Mouse (Mus musculus) stomach, embryonic 14.5 days (tissue): ENCODE data around the gene Myo10. TPM values are rescaled to one million over a fixed set of nuclear protein-coding genes. Genes with fewer than 3 reads are reported as not detected.

ENCODE experiments used
- ATAC-seq: fragments of 200-750 bp; cut with Nextera tagmentation; 2 replicates; pipeline ENCODE4 v1.8.0; 2017; ENCODE audit warnings: low read depth, moderate TSS enrichment; ENCODE audit not compliant: insufficient number of reproducible peaks, insufficient read depth, low FRiP score
- H3K27ac ChIP-seq: fragments of 300-500 bp; sonication (generic); 2 replicates; pipeline ENCODE4 v1.5.1; 2014; ENCODE audit warnings: mild to moderate bottlenecking, low read length, moderate library complexity, mixed read lengths
- H3K27me3 ChIP-seq: fragments of 300-500 bp; sonication (generic); 2 replicates; pipeline ENCODE4 v1.6.1; 2014; ENCODE audit warnings: low read length, control low read depth, mixed read lengths; ENCODE audit not compliant: control insufficient read depth, insufficient read depth
- H3K36me3 ChIP-seq: fragments of 300-500 bp; sonication (generic); 2 replicates; pipeline ENCODE4 v1.6.1; 2014; ENCODE audit warnings: mild to moderate bottlenecking, control low read depth, low read length, moderate library complexity, mixed read lengths; ENCODE audit not compliant: control insufficient read depth, insufficient read depth
- H3K4me1 ChIP-seq: fragments of 300-500 bp; sonication (generic); 2 replicates; pipeline ENCODE4 v1.6.1; 2014; ENCODE audit warnings: low read length, control low read depth, mixed read lengths; ENCODE audit not compliant: control insufficient read depth, insufficient read depth
- H3K4me2 ChIP-seq: fragments of 300-500 bp; sonication (generic); replicated peaks from 2 replicates; pipeline ENCODE4 v1.6.1; 2014; ENCODE audit warnings: low read depth, low read length, control low read depth
- H3K4me3 ChIP-seq: fragments of 300-500 bp; sonication (generic); 2 replicates; pipeline ENCODE4 v1.5.1; 2014; ENCODE audit warnings: low read depth, low read length, control low read depth
- H3K9ac ChIP-seq: fragments of 300-500 bp; sonication (generic); replicated peaks from 2 replicates; pipeline ENCODE4 v1.6.1; 2014; ENCODE audit warnings: low read depth, mild to moderate bottlenecking, control low read depth, low read length, moderate library complexity, mixed read lengths
- H3K9me3 ChIP-seq: fragments of 300-500 bp; sonication (generic); 2 replicates; pipeline ENCODE4 v1.6.1; 2016; ENCODE audit warnings: low read depth, low read length, control low read depth; ENCODE audit not compliant: control insufficient read depth
- WGBS: fragments of 180-500 bp; shearing (Covaris S2); extraction: QIAGEN DNeasy Blood & Tissue Kit; methylation state at CpG from one replicate; pipeline ENCODE4 v1.1.7; 2014; 5-methylcytosine and 5-hydroxymethylcytosine counted together
- polyA plus RNA-seq: library from polyadenylated mRNA; unstranded; fragments of >200 nt; fragmentation: Nextera tagmentation; extraction: Ambion mirVana; gene quantifications from 2 replicates; pipeline ENCODE4 v1.2.1, GENCODE M21; 2014

The Myo10 gene
- polyA plus RNA-seq, 1 experiment from 2014 or later: 48.0 TPM

- no peaks in the 10 kb centered on the region; the same call in 1 of the 2 replicates for H3K36me3 ChIP-seq
- H3K4me1 ChIP-seq: peaks cover 5% of the 10 kb centered on the region; the same call in 1 of the 2 replicates
- H3K27ac ChIP-seq: no peak overlapping the region
- no peak overlapping the region for H3K9ac ChIP-seq
- 34% methylated on average over 13 of the region's 13 CpGs for WGBS
- no peak overlapping the region for H3K4me3 ChIP-seq
- no peaks in the 10 kb centered on the region for H3K27me3 ChIP-seq
- H3K9me3 ChIP-seq: no peaks in the 10 kb centered on the region
- ATAC-seq: no peak
- H3K4me2 ChIP-seq: no peak overlapping the region
These were observed 132.1 kb downstream of the Myo10 start for GRCm38 (mm10) chr15:25754342-25754951.

GRCm38 (mm10) chr15:25755536-25755935 is 133.2 kb downstream of the Myo10 start:
- Histone ChIP-seq H3K4me1 (peaks cover 5% of the 10 kb centered on the region; the same call in 1 of the 2 replicates), H3K27me3 (no peaks in the 10 kb centered on the region), H3K9ac (no peak overlapping the region), H3K27ac (no peak overlapping the region), H3K9me3 (no peaks in the 10 kb centered on the region), H3K4me3 (no peak overlapping the region), H3K4me2 (no peak overlapping the region), H3K36me3 (no peaks in the 10 kb centered on the region; the same call in 1 of the 2 replicates)
- 65% methylated on average over 6 of the region's 6 CpGs for WGBS
- ATAC-seq: no peak

- Histone ChIP-seq H3K9ac (no peak overlapping the region), H3K4me1 (peaks cover 5% of the 10 kb centered on the region; the same call in 1 of the 2 replicates), H3K4me3 (no peak overlapping the region), H3K27me3 (no peaks in the 10 kb centered on the region), H3K27ac (no peak overlapping the region), H3K9me3 (no peaks in the 10 kb centered on the region), H3K36me3 (no peaks in the 10 kb centered on the region; the same call in 1 of the 2 replicates), H3K4me2 (no peak overlapping the region)
- WGBS: 71% methylated on average over 3 of the region's 3 CpGs
- no peak for ATAC-seq
These were observed 133.7 kb downstream of the Myo10 start for GRCm38 (mm10) chr15:25756072-25756471.

GRCm38 (mm10) chr15:25758037-25758436 is 135.7 kb downstream of the Myo10 start:
- Histone ChIP-seq H3K4me1 (peaks cover 16% of the 10 kb centered on the region), H3K4me2 (peak overlapping the region; percentile 30; the same call in 1 of the 2 replicates), H3K27me3 (no peaks in the 10 kb centered on the region), H3K4me3 (no peak overlapping the region), H3K9ac (no peak overlapping the region), H3K9me3 (no peaks in the 10 kb centered on the region), H3K36me3 (no peaks in the 10 kb centered on the region; the same call in 1 of the 2 replicates), H3K27ac (peak overlapping the region; percentile 72; the same call in 1 of the 2 replicates)
- no peak for ATAC-seq
- 30% methylated on average over 10 of the region's 10 CpGs for WGBS

- H3K4me3 ChIP-seq: peak overlapping the region; percentile 16; the same call in 1 of the 2 replicates
- no peaks in the 10 kb centered on the region for H3K9me3 ChIP-seq
- WGBS: 57% methylated on average over 15 of the region's 15 CpGs
- no peaks in the 10 kb centered on the region for H3K27me3 ChIP-seq
- peak; percentile 93 for ATAC-seq
- no peaks in the 10 kb centered on the region; the same call in 1 of the 2 replicates for H3K36me3 ChIP-seq
- no peak overlapping the region for H3K9ac ChIP-seq
- H3K4me2 ChIP-seq: peak overlapping the region; percentile 36
- peak overlapping the region; percentile 89 for H3K27ac ChIP-seq
- H3K4me1 ChIP-seq: peaks cover 16% of the 10 kb centered on the region
These were observed 136.3 kb downstream of the Myo10 start for GRCm38 (mm10) chr15:25758500-25759086.

GRCm38 (mm10) chr15:25760304-25760703 is 138.0 kb downstream of the Myo10 start:
- 80% methylated on average over 5 of the region's 5 CpGs for WGBS
- peaks cover 19% of the 10 kb centered on the region for H3K4me1 ChIP-seq
- peak overlapping the region; percentile 36; the same call in 1 of the 2 replicates for H3K4me2 ChIP-seq
- no peaks in the 10 kb centered on the region for H3K27me3 ChIP-seq
- no peak for ATAC-seq
- H3K27ac ChIP-seq: no peak overlapping the region
- H3K9ac ChIP-seq: no peak overlapping the region
- peak overlapping the region; percentile 16; the same call in 1 of the 2 replicates for H3K4me3 ChIP-seq
- H3K36me3 ChIP-seq: no peaks in the 10 kb centered on the region; the same call in 1 of the 2 replicates
- H3K9me3 ChIP-seq: no peaks in the 10 kb centered on the region

GRCm38 (mm10) chr15:25761049-25761448 is 138.7 kb downstream of the Myo10 start:
- Histone ChIP-seq H3K4me1 (peaks cover 23% of the 10 kb centered on the region), H3K4me2 (no peak overlapping the region), H3K27me3 (no peaks in the 10 kb centered on the region), H3K9ac (no peak overlapping the region), H3K36me3 (no peaks in the 10 kb centered on the region; the same call in 1 of the 2 replicates), H3K27ac (no peak overlapping the region), H3K9me3 (no peaks in the 10 kb centered on the region), H3K4me3 (no peak overlapping the region)
- no peak for ATAC-seq
- 86% methylated on average over 2 of the region's 2 CpGs for WGBS

GRCm38 (mm10) chr15:25761800-25762211 is 139.5 kb downstream of the Myo10 start:
- Histone ChIP-seq H3K4me2 (0 out of 2 replicates have a peak overlapping the region, but pooled peaks have one; percentile 5), H3K4me1 (peaks cover 30% of the 10 kb centered on the region)
- no peak for ATAC-seq

More at GRCm38 (mm10) chr15:25761800-25762211, 139.5 kb downstream of the Myo10 start:
- WGBS: 29% methylated on average over 8 of the region's 8 CpGs
- peak overlapping the region; percentile 7; the same call in 1 of the 2 replicates for H3K27ac ChIP-seq
- H3K36me3 ChIP-seq: no peaks in the 10 kb centered on the region
- no peaks in the 10 kb centered on the region for H3K9me3 ChIP-seq
- no peaks in the 10 kb centered on the region for H3K27me3 ChIP-seq
- no peak overlapping the region for H3K9ac ChIP-seq
- H3K4me3 ChIP-seq: no peak overlapping the region
